Mouse (Mus musculus): ENCODE measurements around the gene Krt80.

The Krt80 gene

GRCm38 (mm10) chr15:101370101-101370911 lies at the start of gene Krt80:
Gene Krt80 (minus strand): TSS chr15:101370162.
- DNase-seq (ENCODE audit: low spot score in 2 of 2): peak; percentile 89 to 93

GRCm38 (mm10) chr15:101418950-101419349 lies 49.0 kb upstream of the Krt80 start:
- DNase-seq (ENCODE audit: low spot score in 2 of 2): no peak

DNA sequence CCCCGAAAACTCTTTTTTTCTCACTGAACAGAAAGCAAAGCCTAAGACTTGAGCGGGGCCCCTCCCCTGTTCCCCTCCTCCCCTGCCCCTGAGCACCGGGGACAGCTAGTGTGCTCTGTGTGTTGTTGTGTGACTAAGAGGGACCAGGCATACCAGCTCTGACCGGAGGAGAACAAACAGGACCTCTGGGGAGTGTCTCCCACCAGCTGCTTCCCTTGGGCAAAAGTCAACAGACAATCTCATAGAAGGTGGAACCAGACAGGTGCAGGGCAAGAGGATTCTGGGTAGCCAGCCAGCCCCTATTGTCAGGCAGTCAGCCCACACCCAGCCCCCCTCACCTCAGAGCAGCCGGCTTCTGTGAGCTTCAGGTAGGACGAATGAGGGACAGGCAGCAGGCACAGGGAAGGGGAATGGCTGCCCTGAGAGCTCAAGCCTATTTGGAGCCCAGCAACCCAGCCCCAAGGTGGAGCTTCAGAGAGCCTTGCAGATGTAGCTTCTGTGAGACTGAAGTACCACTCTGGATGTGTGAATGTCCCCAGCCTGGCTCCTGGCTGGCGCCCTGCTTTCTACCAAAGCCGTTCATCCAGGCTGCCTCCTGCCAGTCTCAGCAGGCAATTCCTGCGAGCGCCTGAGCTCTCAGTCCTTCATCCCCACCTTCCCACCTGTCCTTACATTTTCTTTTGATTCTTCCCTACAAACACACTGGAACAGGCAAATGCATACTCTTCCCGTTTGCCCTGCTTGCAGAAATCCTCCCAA lies 45.0 kb upstream of the Krt80 start:
- no peak for DNase-seq (ENCODE audit: low spot score in 2 of 2)

DNA sequence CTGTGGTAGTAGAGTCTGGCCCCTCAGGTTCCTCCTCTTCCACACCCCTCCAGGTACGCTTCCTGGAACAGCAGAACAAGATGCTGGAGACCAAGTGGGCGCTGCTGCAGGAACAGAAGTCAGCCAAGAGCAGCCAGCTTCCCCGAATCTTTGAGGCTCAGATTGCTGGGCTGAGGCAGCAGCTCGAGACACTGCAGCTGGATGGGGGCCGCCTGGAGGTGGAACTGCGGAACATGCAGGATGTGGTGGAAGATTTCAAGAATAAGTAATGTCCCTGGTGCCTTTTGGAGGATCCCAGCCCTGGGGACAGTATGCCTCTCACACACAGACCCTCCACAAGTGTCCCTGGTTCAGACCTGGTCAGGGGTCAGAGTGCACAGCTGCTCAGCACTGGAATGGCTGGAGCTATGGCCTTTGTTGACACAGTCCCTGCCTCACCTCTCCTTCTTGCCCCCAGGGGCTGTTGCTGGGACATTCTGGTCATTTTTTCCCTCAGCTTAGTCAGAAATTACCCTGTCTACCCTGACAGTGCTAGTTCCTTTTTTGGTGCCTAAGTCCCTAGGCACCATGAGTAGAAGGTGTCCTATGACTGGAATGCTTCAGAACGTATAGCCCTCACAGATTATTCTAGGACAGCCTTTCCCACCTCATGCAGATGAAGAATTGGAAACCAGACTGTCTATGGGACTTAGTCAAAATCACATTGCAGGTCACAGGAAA lies 44.1 kb upstream of the Krt80 start:
- no peak for DNase-seq (ENCODE audit: low spot score in 2 of 2)

- DNase-seq (ENCODE audit: low spot score in 2 of 2): no peak
Observed at GRCm38 (mm10) chr15:101412188-101412587, 42.2 kb upstream of the Krt80 start.

GRCm38 (mm10) chr15:101410775-101411174 lies 40.8 kb upstream of the Krt80 start, which contains the start of gene Krt7:
Gene Krt7 (plus strand): TSS chr15:101411043.
- DNase-seq (ENCODE audit: low spot score in 2 of 2): no peak

- DNase-seq (ENCODE audit: low spot score in 2 of 2): peak in 1 of 2 experiments; percentile 65
Observed at GRCm38 (mm10) chr15:101398269-101398668, 28.3 kb upstream of the Krt80 start.

DNA sequence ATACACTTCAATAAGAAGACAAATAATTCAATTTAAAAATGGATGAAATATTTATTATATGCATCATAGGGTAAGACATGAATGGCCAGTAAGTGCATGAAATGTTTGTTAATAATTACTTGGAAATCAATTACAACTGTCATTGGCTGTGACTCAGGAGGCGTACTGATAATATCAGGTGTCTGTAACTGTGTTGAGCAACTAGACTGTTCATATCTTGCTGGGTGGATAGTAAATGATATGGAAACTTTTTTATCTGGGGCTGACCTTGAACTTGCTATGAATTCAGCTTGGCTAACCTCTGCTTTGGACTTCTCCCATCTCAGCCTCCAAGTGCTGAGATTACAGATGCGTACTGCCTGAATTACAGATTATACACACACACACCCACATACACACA lies 27.7 kb upstream of the Krt80 start:
- DNase-seq (ENCODE audit: low spot score in 2 of 2): no peak

DNA sequence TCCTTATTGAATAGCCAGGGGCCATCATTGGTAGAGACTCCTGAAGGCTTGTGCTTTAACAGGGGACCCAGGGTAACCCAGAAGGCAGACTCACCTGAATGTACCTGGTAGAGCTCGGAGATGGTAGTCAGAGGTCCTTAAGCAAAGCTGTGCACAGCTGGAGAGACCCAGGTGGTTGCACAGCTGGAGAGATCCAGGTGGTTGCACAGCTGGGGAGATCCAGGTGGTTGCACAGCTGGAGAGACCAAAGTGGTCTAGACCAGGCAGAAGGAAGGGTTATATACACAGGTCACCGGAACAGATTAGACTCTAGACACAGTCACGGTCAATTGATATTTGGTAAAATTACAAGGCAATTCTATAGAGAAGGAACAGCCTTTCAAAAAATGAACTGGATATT lies 27.0 kb upstream of the Krt80 start:
- no peak for DNase-seq (ENCODE audit: low spot score in 2 of 2)

- DNase-seq (ENCODE audit: low spot score in 2 of 2): no peak
Observed at GRCm38 (mm10) chr15:101396466-101396865, 26.5 kb upstream of the Krt80 start.

DNA sequence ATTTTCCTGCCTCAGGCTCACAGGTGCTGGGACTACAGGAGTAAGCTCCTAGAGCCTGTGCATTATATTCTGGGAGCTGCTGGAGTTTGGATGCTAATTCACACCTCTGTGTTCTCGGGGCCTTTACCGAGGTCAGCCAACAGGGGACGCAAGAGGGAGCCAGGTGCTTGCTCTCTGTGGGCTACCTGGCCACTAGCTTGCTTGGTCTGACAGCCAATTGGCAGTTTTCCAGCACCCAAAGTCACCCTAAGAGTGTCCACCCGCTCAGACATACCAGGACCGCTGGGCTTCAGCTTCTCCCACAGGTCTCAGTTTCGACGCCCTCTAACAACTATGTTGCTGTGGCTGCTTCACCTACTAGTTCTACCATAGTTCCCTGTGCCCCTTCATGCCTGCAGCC lies 24.9 kb upstream of the Krt80 start:
- DNase-seq (ENCODE audit: low spot score in 2 of 2): no peak

DNA sequence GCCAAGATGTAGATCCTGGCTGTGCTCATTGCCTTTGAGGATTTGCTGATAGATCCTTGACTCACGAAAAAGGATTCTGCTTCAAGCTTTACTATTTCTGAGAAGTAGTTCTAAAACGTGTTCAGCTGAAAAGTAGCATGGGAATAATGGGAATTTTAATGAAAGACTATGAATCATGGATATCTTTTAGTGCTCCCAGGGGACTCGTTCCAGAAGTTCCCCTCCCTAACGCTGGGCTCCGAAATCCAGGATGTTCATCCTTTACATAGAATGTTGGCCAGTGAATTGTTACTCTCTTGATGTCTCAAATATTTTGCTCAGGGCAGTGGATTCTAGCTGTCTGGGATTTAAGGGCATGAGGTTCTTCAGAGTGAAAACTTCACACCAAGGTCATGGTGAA lies 22.3 kb upstream of the Krt80 start:
- no peak for DNase-seq (ENCODE audit: low spot score in 2 of 2)

GRCm38 (mm10) chr15:101390203-101390602 lies 20.2 kb upstream of the Krt80 start:
- DNase-seq (ENCODE audit: low spot score in 2 of 2): no peak

GRCm38 (mm10) chr15:101388034-101388541 lies 18.1 kb upstream of the Krt80 start:
- no peak for DNase-seq (ENCODE audit: low spot score in 2 of 2)

DNA sequence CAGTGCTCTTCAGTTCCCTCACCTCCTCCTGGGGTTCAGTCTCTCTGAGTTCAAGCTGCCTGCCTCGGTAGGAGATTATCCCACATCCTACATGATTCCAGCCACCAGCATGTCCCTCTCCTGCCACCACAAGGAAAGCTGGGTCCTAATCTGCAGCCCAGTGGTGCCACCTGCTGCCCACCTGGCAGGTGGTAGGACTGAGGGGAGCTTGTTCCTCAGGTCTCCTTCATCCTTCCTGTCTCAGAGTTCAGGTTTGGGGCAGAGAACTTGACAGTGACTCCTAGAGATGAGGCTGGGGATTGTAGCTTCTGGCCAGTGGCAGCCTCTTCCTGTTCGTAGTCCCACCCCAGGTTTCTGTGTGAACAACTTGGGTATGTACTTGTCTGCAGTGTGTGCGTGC lies 17.2 kb upstream of the Krt80 start:
- no peak for DNase-seq (ENCODE audit: low spot score in 2 of 2)

GRCm38 (mm10) chr15:101385064-101385463 lies 15.1 kb upstream of the Krt80 start:
- no peak for DNase-seq (ENCODE audit: low spot score in 2 of 2)

GRCm38 (mm10) chr15:101384610-101385009 lies 14.6 kb upstream of the Krt80 start:
- DNase-seq (ENCODE audit: low spot score in 2 of 2): no peak

DNA sequence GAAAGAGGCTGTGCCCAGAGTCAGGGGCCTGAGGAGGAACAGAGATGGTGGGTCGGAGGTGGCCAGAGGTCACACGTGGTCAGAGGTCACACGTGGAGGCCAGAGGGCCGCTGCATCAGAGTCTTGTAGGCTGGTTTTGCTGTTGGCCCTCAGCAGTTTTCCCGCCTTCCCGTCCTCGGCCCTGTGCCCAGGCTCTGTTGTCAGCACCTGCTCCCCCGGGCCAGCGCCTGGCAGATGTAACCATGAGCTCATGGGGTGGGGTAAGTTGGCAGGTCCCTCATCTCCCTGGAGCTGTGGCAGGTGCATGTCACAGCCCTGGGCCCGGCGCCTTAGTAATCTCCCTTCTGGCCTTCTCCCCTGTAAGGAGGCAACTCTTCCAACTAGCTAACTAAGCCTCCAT lies 12.8 kb upstream of the Krt80 start:
- DNase-seq (ENCODE audit: low spot score in 2 of 2): peak in 1 of 2 experiments; percentile 68

- DNase-seq (ENCODE audit: low spot score in 2 of 2): no peak
Observed at GRCm38 (mm10) chr15:101381758-101382157, 11.8 kb upstream of the Krt80 start.

DNA sequence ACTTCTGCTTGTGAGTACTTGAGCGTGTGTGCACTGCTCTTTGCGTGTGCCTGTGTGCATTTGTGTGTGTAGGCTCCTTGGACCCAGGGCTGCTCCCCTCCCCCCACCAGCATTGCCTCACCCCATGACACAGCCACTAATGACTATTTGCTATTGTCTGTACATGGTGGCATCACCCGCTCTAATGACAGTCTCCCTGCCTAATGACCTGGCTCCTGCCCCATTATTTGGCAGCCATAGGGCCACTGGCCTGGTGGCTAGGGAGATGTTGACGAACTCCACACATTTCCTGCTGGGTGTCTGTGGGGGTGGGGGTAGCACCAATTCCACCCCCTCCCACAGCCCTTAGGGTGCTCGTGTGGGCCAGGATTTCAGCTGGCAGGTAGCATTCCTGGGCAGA lies 8.7 kb upstream of the Krt80 start:
- no peak for DNase-seq (ENCODE audit: low spot score in 2 of 2)

GRCm38 (mm10) chr15:101376776-101377061 lies 6.8 kb upstream of the Krt80 start:
- DNase-seq (ENCODE audit: low spot score in 2 of 2): no peak
